Mouse (Mus musculus) testis, postnatal 10 days (tissue): Measurements from ENCODE around the gene Nptx1.

Experiments used
- DNase-seq: peaks from one replicate; pipeline ENCODE4 v3.0.0; 2021; ENCODE audit warnings: low spot score

The Nptx1 gene

DNA sequence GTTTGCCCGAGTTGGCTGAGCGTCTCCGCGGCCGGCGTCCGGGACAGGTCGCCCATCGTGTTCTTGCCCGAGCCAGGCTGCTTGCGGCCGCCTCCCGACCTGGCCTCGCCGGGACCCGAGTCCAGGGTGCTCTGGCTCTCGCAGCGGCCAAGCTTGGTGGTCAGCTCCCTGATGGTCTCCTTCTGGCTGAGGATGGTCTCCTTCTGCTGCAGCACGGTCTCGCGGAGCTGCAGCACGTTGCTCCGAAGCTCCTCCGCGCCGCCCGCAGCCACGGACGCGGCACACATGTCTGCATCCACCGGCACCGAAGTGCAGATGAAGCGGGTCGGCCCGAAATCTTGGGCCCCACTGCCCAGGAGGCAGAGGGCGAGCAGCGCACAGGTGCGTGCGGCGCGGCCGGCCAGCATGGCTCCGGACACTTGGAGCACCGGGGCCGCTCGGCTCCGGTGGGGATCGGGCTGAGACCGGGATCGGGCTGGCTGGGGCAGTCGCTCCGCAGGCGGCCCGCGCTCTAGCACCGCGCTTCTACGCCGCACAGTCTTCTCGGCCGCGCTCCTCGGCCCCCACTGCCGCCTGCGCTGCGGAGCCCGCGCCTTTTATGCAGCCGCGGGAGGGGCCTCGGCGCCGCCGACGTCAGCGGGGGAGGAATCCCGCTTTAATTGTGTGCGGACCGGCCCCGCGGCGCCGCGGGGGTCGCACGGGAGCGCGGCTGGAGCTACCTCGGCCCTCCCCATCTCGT, at the start of gene Nptx1:
Nptx1 (minus strand) TSS at position 571 of the 739 bp plus-strand sequence.
- DNase-seq: no peak

DNA sequence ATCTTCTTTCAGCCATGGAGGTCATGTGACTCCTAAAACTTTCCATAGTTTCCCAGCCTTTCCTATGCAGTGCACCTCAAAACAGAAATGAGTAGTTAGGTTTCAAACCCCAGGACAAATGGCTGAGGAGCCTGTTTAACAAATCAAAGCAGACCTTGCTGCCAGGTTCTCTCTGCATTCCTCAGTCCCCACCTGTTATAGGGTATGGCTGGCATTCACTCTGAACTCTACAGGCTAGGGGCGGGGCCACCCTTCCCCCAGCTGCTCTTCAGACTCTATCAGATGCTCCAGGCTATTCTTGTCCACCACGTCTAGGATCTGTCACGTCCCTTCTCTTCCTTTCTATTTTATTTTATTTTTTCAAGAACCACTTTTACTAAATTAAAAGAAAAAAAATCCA, 46.4 kb upstream of the Nptx1 start:
- DNase-seq: no peak

DNA sequence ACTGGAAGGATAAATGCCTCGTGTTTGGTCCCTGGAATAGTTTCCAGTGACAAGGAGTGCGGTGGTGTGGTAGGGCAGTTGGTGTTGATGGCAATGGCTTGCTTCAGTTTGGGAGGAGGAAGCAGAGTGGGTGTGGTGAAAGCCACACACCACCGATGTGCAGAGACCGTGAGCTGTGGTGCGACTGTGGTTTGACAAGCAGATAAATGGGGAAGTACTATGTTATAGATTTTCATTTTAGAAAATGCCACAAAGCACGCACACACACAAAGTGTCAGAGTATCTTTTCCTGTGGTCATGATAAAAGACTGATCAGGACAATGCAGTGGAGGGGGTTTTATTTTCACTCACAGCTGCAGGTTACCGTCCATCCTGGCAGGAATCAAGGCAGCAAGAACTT, 41.7 kb upstream of the Nptx1 start:
- no peak for DNase-seq

DNA sequence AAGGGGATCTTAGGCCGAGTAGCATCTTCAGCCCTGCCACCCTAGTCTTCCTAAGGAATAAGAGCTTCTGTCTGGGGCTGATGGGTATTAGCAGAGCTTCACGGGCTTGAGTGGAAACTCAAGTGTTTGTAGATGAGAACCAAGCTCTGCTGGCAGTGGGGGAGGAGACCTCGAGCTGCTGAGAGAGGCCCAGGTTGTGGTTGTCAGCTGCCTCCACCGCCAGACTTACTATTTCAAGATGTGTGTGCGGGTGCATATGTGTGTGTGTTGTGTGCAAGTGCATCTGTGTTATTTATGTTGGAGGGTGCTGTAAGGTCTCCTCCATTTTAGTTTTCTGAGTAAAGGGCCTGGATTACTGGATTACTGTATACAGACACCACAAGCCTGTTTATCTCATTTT, 39.6 kb upstream of the Nptx1 start:
- no peak for DNase-seq

DNA sequence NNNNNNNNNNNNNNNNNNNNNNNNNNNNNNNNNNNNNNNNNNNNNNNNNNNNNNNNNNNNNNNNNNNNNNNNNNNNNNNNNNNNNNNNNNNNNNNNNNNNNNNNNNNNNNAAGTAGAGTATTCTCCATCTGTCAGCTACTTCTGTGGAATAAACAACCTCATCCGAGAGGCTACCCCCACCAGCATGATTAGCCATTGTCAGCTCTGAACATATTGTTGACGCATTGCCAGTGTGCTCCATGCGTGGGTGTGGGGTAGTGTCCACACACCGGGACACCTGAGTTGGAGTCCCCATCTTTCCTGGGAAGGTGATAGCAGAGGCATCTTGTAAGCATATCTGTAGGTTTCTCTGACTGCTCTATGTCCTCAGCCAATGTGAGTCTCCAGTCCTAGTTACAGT, 39.0 kb upstream of the Nptx1 start:
- DNase-seq: no peak

DNA sequence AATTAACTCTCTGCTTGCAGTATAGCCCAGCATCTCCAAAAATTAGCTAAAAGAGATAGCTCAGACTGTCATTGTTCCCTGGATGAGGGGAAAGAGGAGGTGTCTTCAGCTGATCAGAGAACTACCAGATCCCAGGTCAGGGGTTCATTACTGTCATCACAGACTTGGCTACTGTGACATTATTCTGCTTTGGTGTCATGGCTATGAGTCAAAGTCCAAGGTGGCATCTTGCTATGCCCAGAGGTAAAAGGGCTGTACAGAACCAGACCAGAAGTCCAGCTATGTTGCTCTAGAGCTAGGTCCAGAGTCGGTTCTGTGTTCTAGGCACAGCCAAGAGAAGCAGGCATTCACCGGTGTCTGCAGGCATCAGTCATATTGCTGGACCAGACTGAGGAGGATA, 30.2 kb upstream of the Nptx1 start:
- no peak for DNase-seq

DNA sequence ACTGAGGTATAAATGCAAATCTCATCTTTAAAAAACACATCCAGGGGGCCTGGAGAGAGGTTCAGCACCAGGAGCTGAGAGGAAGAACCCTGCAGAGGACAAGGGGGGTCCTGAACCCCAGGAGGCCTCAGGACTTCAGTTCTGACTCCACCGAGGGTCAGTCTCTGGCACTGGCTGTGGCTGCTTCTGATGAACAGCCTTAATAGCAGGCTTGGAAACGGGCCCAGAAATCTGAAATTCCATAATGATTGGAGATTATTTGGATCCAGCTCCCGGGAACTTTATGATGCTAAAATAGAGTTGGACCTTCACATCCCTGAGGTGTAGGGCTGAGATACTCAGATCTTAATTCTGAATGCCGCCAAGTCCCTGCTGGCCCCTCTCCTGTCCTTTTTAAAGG, 29.3 kb upstream of the Nptx1 start:
- no peak for DNase-seq

DNA sequence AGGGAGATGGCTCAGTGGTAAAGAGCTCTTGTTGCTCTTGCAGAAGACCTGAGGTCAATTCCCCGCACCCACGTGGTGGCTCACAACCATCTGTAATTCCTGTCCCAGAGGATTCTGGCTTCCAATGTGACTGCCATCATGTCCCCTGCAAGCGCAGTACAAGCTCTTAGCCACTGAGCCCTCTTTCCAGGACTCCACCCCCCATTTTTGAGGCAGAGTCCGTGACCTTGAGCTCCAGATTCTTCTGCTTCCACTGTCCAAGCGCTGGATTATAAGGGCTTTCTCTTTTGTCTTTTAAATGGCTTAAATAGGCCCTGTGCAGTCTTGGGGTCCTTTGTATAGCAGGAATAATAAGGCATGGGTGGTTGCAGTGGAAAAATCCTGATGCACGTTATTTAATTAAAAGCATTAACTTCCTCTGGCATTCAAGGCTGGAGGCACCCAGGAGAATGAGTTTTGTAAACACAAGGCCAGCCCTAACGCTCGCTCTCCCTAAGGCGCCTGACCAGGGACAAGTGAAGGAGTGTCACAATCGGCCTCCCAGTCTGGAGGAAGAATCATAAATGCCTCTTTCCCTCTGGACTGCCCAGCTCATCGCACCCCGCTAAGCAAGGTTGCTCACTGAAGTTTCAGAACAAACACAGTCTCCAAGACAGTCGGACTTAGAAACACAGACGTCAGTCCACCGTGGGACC, 24.9 kb upstream of the Nptx1 start:
- DNase-seq: no peak

DNA sequence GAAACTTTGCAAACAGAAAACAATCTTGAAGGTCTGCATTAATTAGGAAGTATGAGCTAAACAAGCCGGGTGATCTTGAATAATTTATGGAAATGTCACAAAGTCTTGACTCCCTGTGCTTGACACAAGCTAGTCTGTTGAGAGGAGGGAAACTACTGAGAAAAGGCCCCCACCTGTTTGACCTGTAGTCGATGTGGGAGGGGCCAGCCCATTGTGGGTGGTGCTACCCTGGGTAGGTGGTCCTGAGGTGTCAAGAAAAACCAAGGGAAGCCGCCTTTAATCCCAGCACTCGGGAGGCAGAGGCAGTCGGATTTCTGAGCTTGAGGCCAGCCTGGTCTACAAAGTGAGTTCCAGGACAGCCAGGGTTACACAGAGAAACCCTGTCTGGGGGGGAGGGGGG, 18.6 kb upstream of the Nptx1 start:
- DNase-seq: no peak

DNA sequence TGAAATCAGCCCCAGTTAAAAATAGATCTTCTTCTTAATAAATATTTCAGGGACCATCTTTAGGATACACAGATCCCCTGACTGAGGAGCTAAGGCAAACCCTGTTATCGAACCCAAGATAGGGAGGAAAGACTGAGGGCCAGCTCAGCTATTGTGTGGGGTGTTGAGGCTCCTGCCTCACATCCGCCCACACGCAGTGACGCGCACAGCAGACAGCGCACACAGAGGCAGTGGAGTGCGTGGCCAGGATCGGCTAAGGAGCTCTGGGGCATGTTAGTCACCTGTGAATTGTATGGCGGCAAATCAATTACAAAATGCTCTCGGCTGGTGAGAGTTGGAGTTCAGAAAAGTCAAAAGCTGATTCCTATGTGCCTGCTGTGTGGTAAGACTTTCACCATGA, 18.1 kb upstream of the Nptx1 start:
- no peak for DNase-seq

DNA sequence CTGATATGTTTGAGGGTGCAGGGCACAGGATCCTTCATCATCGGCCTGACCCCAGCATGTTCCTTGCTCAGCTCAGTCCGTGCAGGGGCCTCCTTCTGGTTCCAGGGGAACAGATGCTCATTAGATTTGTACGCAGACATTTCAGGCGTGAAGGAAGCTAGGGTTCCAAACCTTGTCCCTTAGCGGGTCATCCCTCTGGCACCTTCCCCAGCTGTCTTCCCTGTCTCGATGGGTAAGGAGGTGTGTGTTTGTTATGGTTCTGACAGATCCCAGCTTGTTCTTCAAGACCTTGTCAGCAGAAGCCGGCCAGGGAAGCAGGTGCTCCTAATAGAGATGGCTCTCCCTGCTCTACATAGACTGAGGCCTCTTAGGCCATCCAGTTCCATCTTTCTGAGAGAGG, 17.5 kb upstream of the Nptx1 start:
- no peak for DNase-seq

DNA sequence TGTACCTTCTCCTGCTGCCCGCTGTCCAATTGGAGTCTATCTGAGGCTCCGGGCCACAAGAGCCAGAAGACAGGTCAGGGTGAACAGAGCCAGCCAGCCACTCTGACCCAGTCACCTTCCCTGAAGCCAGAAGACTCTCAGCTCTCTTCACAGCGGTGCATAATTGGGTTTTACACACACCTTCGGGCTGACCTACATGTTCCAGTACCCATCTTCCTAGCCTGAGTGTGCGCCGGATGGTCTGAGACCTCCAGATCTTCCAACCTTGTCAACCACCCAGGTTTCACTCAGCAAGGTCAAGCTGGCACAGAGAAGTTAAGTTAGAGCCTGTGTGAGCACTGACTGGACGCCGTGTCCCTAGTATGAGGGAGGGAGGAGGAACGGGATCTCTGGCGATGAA, 16.8 kb upstream of the Nptx1 start:
- DNase-seq: no peak

DNA sequence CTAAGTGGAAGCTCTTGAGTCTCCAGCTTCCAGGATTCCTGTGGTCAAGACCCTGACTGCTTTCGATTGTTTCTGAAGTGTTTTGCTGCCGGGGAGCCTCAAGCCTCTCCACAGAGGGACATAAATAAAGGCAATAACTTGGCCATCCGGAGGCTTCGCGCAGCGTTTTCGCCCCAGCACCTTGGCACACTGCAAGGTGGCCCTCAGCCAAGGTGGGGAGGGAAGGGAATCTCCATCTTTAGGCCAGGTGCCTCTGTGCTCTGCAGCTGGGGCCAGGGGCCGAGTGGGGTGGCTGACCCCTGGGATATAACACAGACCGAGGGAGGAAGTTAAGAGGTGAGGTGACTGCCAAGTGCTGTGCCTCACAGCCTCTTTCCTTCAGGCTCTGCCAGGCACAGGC, 15.6 kb upstream of the Nptx1 start:
- DNase-seq: no peak

DNA sequence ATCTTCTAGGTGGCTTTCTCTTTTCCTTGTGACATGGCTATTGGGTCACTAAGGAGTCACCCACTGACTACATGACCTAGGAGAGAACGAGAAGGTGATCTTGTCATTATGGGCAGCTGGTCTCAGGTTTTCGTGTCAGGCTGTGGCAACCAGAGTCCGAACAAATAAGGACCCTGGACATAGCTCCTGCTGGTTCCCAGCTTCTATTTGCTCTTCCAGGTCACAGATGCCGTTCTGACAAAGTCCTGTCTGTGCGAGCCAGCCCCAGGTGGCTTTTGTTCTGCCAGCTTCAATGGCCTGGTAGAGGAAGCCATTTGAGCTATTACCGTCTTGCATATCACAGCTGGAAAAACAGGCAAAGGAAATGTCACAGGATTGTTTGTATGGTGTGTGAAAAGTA, 14.7 kb upstream of the Nptx1 start:
- no peak for DNase-seq

DNA sequence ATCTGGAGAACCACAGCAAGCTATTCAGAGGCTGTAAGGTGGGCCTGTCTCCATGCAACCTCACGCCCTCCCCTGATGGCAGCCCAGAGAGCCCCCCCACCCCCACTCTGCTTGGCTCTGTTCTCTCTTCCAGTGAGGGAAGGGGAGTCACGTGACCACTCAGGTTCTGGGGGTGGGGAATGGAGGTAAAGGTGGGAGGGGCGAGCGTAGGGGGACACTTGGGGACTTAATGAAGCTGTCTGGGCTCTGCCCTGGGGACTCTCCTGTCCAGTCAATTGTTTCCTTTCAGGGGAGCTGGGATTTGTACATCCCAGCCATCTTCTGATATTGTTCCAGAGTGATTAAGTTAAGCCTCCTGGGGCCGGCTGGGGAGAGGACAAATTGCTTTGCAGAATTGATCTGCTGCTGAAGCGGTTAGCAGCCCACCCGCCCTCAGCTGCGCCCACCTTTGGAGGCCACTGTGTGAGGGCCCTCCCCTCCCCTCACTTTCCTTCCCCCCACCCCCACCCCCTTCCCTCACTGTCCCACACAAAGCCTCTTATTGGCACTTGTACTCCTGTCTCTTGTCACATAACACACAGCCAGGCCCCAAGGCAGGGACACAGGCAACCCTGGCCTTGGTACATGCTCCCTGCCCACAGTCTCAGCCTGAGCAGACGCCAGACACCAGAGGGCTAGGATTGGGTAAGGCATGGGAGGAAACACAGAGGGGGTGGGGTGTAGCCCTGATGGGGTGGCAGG, 11.5 kb upstream of the Nptx1 start:
- no peak for DNase-seq

DNA sequence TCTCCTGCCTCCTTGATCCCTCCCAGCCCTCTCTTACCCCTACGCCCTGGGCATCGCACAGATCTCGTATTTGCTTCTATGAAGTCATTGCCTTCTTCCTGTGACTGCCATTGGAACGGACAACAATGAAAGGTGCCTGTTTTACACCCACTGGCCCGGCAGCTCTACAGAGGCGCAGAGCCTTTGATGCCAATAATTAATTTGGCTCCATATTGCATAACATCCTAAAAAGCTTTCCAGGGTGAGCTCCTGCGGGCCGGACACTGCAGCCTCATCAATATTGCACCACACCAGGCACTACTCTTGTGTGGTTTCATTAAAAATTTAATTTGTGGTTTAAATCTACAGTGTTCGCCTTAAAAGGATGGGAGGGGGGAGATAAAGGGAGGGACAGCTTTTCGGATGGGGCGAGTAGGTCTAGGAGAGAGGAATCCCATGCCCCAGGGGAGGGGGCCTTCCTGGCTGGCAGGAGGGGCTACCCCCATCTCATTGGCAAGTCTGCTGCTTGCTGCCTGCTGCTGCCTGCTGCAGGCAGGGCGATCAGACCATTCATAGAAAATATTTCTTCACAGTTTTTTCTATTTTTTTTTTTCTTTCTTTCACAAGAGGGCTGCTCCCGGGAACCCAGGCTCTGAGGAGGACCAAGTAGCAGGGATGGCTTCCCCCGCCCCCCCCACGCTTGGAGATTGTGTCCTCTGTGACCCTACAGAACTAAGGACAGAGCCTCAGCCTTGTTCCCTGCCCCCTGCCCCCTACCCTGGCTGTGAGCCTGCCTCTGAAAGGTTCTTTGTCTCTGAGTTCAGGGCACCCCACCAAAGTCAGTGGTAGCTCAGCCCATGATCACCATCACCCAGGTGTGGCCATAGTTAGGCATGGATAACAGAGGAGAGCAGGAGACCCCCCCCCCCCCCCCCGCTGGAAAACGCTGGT, 10.7 kb upstream of the Nptx1 start:
- DNase-seq: no peak

DNA sequence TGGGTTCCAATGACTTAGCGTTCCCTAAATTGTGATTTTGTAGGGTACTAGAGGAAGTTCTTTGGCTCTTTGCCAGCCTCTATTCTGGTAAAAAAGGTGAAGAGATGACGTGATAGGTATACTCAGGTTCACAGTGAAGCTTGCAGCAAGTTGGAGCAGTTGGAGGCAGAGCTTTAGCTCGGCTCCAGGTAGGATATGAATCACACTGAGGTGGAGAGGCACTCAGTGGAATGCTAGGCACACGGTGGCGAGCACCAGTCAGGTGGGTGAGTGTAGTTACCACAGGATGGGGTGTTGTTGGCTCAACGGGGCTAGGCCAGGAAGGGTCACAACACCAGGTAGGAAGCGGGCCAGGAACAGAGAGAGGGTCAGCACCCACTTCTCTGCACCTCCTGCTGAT, 7.6 kb upstream of the Nptx1 start:
- DNase-seq: no peak

DNA sequence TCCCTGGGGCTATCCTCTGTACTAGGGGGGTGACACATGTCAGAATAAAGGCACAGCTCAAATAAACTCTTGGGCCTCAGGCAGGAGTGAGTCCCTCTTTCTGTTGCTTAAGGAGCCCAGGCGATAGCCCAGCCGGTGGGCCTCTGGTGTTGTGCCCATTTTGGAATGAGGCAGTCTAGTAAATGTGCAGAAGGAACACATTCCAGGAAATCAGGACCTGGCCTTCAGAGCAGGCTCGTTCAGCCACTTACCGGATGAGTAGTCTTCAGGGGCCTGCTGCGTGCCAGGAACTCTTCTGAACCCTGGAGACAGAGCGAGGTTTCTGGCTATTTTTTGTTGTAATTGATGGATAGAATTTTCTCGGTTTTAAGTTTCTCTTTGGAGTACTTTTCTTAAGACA, 7.2 kb upstream of the Nptx1 start:
- DNase-seq: no peak

DNA sequence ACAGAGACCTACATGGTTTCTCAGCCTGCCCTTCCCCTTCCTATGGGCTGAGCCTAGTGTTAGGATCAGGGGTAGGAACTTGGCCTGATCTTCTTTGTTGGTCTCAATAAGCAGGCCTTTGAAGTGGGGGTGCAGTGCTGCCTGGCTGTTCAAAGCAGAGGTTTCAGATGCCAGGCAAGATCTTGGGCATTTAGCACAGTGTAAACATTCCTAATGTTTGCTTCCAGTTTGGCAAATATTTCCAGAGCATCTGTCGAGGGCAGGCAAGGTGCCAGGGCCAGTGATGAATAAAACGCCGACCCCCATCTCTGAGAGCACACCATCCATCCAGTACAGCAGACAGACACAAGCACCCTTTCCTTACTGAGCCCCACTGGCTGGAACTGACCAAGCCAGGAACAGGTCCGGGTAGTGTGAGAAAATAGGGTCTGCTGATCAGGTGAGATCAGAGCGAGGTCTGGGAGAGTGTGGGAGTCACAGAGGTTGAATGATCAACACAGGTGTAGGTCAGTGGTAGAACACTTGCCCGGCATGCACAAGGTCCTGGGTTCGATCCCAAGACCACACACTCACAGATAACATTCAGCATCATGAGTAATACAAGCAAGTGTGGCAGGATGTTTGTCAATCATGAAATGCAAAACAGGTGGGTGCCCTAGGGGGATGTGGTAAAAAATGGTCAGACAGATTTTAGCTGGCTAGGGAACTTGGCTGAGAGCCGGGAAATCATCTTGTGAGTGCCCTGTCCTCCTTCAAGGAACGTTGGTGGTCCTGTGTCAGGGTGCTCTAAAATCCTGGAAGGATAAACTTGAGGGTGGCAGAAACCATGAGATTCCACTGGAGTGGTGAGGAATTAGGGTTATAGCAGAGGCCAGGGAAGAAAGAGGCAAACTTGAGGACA, 5.6 kb upstream of the Nptx1 start:
- DNase-seq: no peak

DNA sequence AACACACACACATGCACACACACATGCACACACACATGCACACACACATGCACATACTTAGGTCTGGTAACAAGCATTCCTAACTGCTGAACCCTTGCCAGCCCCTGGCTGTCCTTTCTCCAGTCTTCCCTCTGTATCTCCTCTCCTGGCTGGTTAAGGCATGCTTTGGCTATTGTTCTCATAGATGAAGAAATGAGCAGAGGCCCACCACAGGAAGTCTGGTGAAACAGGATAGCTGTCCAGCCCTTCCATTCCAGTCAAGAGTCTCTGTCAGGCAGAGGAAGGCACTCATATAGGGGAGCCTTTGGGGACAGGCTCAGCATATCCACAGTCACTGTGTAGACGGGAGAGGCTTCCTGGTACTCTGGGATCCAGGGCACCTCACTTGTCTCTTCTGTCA, 4.7 kb upstream of the Nptx1 start:
- DNase-seq: no peak

DNA sequence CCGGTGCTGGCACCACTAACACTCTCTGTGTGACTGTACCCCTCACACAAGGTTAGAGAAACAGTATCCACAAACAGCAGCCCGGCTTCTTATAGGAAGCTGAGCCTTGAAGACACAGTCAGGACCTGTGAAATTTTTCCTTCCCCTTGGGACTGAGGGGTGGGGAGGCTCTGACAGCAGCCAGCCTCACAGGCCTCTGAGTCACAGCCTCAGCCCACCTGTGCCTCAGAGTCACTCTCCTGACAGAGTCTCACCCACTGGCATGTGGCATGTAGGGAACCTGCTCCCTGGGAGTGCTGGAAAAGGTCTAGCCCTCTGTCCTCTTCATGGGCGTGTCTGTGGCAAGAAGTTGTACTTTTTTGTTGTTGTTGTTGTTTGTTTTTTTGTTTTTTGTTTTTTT, 3.9 kb upstream of the Nptx1 start:
- no peak for DNase-seq
